Mouse (Mus musculus) MEL-GATA-1-ER (cell line): Measurements from ENCODE around the gene Zfp423.

Experiments used
- DNase-seq: peaks from one replicate; pipeline ENCODE4 v3.0.0-alpha.2; 2012; ENCODE audit warnings: low read depth; ENCODE audit errors: extremely low read depth

Gene Zfp423

GRCm38 (mm10) chr8:87620225-87620624 is 339.2 kb downstream of the Zfp423 start:
- no peak for DNase-seq

GRCm38 (mm10) chr8:87619529-87619928 is 339.9 kb downstream of the Zfp423 start:
- no peak for DNase-seq

GRCm38 (mm10) chr8:87619118-87619517 is 340.3 kb downstream of the Zfp423 start:
- DNase-seq, result no peak

GRCm38 (mm10) chr8:87613701-87614100 is 345.7 kb downstream of the Zfp423 start:
- no peak for DNase-seq
